Mouse (Mus musculus) embryonic fibroblast, embryonic 13.5 days (primary cell): Measurements from ENCODE around the gene Ankrd13b.

Experiments used
- CTCF ChIP-seq: IDR thresholded peaks from 2 replicates; pipeline ENCODE4 v1.5.1; 2011; ENCODE audit warnings: mild to moderate bottlenecking, control low read depth, low read length, moderate library complexity, borderline replicate concordance; ENCODE audit not compliant: insufficient read depth
- POLR2A ChIP-seq: IDR thresholded peaks from 2 replicates; pipeline ENCODE4 v1.6.1; 2011; ENCODE audit warnings: low read depth, mild to moderate bottlenecking, control low read depth, low read length, moderate library complexity

DNA sequence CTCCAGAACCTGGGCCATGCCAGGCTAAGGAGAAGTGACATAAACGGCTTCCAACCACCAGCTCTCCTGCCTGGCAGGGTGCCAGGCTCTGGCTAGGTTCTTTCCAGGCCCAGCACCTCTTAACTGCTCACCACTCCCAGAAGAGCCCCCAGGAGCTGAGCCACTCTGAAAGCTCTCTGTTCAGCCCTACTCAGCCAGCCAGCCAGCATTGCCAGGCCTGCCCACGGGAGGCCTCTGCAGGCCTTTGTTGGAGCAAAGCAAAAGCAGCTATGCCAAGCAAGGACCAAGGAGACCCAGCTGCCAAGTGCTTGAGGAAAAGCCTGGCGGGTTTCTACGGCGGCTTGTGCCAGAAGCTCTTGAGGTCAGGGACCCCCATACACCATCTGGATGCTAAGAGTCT lies 2.7 kb downstream of the Ankrd13b start:
- no peak for TF ChIP-seq CTCF
- no peak for TF ChIP-seq POLR2A
